Mouse (Mus musculus): ENCODE measurements around the gene Fabp1. TPM values are rescaled to one million over a fixed set of nuclear protein-coding genes. Genes with fewer than 3 reads are reported as not detected.

The Fabp1 gene
- polyA plus RNA-seq, 1 experiment from 2014 or later, result 0.52 TPM

- 42% methylated on average over 1 of the region's 1 CpGs for WGBS
- Histone ChIP-seq H3K4me3 (no peak overlapping the region), H3K4me2 (no peak overlapping the region), H3K9ac (no peak overlapping the region), H3K9me3 (no peaks in the 10 kb centered on the region), H3K36me3 (no peaks in the 10 kb centered on the region), H3K27ac (replicated peaks) (no peak overlapping the region), H3K27me3 (no peaks in the 10 kb centered on the region), H3K4me1 (replicated peaks) (no peaks in the 10 kb centered on the region)
- ATAC-seq (ENCODE audit: low read depth), result no peak
These were observed 10.0 kb upstream of the Fabp1 start for GRCm38 (mm10) chr6:71189578-71189977.

- no peaks in the 10 kb centered on the region for H3K27me3 ChIP-seq
- ATAC-seq (ENCODE audit: low read depth), result no peak
- no peaks in the 10 kb centered on the region for H3K9me3 ChIP-seq
- H3K4me2 ChIP-seq, result no peak overlapping the region
- H3K4me1 ChIP-seq (replicated peaks), result no peaks in the 10 kb centered on the region
- no peaks in the 10 kb centered on the region for H3K36me3 ChIP-seq
- H3K27ac ChIP-seq (replicated peaks), result no peak overlapping the region
- WGBS, result 87% methylated on average over 2 of the region's 2 CpGs
- H3K4me3 ChIP-seq, result no peak overlapping the region
- H3K9ac ChIP-seq, result no peak overlapping the region
These were observed 9.1 kb upstream of the Fabp1 start for GRCm38 (mm10) chr6:71190501-71190900.

DNA sequence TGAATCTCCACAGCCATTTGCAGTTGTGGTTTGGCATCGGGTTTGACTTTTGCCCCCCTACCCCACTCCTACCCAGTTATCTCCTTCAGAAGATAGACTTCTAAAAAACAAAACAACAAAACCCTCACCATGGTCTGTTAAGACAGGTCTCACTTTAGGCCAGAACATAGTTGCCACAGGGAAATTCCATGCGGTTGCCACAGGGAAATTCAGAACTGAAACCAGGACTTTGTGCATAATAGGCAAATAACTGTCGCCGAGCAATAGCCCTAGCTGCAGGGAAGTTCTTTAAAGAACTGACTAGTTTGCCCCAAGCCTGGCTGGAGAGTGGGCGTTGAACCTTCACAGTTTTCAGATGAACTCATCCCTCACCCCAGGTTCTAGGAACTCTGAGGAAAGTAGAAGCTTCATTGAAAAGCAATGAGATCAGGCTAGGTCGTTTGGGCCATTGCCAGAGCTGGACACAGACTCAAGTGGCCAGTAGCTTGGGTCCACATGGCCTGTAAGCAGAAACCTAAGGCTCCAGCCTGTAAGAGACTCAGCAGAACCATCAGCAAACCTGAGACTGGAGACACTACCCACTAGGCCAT lies 6.4 kb upstream of the Fabp1 start:
- H3K36me3 ChIP-seq, result no peaks in the 10 kb centered on the region
- no peaks in the 10 kb centered on the region for H3K9me3 ChIP-seq
- H3K4me1 ChIP-seq (replicated peaks), result no peaks in the 10 kb centered on the region
- WGBS, result 75% methylated on average over 6 of the region's 6 CpGs
- H3K4me2 ChIP-seq, result no peak overlapping the region
- no peaks in the 10 kb centered on the region for H3K27me3 ChIP-seq
- no peak for ATAC-seq (ENCODE audit: low read depth)
- H3K27ac ChIP-seq (replicated peaks), result no peak overlapping the region
- no peak overlapping the region for H3K9ac ChIP-seq
- H3K4me3 ChIP-seq, result no peak overlapping the region

GRCm38 (mm10) chr6:71196107-71196506 lies 3.5 kb upstream of the Fabp1 start:
- Histone ChIP-seq H3K27me3 (no peaks in the 10 kb centered on the region), H3K9ac (no peak overlapping the region), H3K4me1 (replicated peaks) (no peaks in the 10 kb centered on the region), H3K4me2 (no peak overlapping the region), H3K4me3 (no peak overlapping the region), H3K27ac (replicated peaks) (no peak overlapping the region), H3K36me3 (no peaks in the 10 kb centered on the region), H3K9me3 (no peaks in the 10 kb centered on the region)
- no peak for ATAC-seq (ENCODE audit: low read depth)

DNA sequence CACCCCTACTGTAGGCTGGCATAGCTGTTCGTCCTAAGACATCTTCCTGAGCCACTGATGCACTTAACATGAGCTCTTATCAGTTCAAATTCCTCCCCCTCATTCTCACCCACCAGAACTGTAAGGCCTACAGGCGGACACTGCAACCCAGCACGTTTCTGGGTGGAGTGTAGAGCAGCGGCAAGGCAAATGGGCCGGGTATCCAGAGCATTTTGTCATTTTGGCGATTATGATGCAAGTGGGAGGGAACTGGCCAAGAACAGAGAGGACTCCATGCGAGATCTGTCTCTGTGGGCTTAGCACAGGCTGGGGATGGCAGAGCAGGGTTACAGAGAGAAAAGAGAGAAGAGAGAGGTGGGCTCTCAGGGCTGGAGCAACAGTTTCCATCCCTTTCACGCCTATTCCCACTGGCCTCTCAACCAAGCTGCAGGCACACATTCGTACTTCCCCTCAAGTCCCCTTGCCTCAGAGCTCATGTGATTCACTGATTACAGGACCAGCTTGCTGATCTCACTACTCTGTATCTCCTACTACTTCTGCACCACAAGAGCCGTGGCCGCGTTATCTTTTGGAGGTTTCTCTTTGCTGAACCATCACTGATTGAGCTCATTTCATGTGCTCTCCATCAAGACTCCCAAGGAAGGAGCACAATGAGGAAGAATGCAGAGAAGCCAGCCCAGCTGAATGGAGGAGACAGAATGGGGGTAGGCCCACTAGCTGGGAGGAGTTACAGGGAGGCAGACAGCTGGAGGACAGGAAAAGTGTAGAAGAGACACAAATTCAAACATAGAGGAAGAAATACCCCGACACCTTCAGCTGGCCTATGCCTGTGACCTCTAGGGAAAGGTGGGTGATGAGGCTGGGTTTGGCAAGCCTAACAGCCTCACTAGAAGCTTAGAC lies 1.7 kb upstream of the Fabp1 start:
- ATAC-seq (ENCODE audit: low read depth), result no peak
- no peak overlapping the region for H3K4me2 ChIP-seq
- no peak overlapping the region for H3K27ac ChIP-seq (replicated peaks)
- H3K36me3 ChIP-seq, result no peaks in the 10 kb centered on the region
- 87% methylated on average over 13 of the region's 13 CpGs for WGBS
- no peak overlapping the region for H3K4me3 ChIP-seq
- no peak overlapping the region for H3K9ac ChIP-seq
- no peaks in the 10 kb centered on the region for H3K4me1 ChIP-seq (replicated peaks)
- H3K27me3 ChIP-seq, result no peaks in the 10 kb centered on the region
- H3K9me3 ChIP-seq, result no peaks in the 10 kb centered on the region

- Histone ChIP-seq H3K36me3 (no peaks in the 10 kb centered on the region), H3K4me2 (no peak overlapping the region), H3K27me3 (no peaks in the 10 kb centered on the region), H3K9ac (no peak overlapping the region), H3K27ac (replicated peaks) (no peak overlapping the region), H3K4me3 (no peak overlapping the region), H3K9me3 (no peaks in the 10 kb centered on the region), H3K4me1 (replicated peaks) (no peaks in the 10 kb centered on the region)
- WGBS, result 52% methylated on average over 5 of the region's 5 CpGs
- ATAC-seq (ENCODE audit: low read depth), result no peak
These were observed 2.3 kb downstream of the Fabp1 start for GRCm38 (mm10) chr6:71201925-71202324.

DNA sequence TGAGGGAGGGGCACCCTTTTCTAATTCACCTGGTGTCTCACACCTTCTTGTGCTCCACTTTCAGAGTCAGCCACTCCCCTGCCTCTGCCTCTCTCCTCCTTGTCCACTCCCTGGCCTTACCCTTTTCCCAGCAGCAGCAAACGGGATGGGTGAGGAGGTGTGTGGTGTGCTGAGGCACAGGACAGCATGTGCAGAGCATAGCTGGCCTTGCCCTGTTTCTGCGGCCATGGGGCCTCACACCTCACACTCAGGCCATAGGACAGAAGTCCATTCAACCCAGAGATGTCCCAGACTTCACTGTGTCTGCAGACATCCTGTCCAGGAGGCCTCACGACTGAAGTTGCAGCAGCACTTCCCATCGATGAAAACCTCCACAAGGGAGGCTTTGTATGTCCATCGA lies 4.0 kb downstream of the Fabp1 start:
- H3K27ac ChIP-seq (replicated peaks), result no peak overlapping the region
- ATAC-seq (ENCODE audit: low read depth), result no peak
- H3K4me3 ChIP-seq, result no peak overlapping the region
- no peak overlapping the region for H3K9ac ChIP-seq
- 83% methylated on average over 5 of the region's 5 CpGs for WGBS
- H3K36me3 ChIP-seq, result no peaks in the 10 kb centered on the region
- no peaks in the 10 kb centered on the region for H3K9me3 ChIP-seq
- H3K4me1 ChIP-seq (replicated peaks), result no peaks in the 10 kb centered on the region
- H3K27me3 ChIP-seq, result no peaks in the 10 kb centered on the region
- H3K4me2 ChIP-seq, result no peak overlapping the region

- no peak for ATAC-seq (ENCODE audit: low read depth)
- no peak overlapping the region for H3K9ac ChIP-seq
- H3K27me3 ChIP-seq, result no peaks in the 10 kb centered on the region
- H3K9me3 ChIP-seq, result no peaks in the 10 kb centered on the region
- no peaks in the 10 kb centered on the region for H3K36me3 ChIP-seq
- H3K4me3 ChIP-seq, result no peak overlapping the region
- no peak overlapping the region for H3K4me2 ChIP-seq
- H3K27ac ChIP-seq (replicated peaks), result no peak overlapping the region
- 87% methylated on average over 8 of the region's 8 CpGs for WGBS
- H3K4me1 ChIP-seq (replicated peaks), result no peaks in the 10 kb centered on the region
These were observed 4.5 kb downstream of the Fabp1 start for GRCm38 (mm10) chr6:71204166-71204565.

- Histone ChIP-seq H3K27me3 (no peaks in the 10 kb centered on the region), H3K9me3 (no peaks in the 10 kb centered on the region), H3K9ac (no peak overlapping the region), H3K27ac (replicated peaks) (no peak overlapping the region), H3K4me3 (no peak overlapping the region), H3K36me3 (no peaks in the 10 kb centered on the region), H3K4me1 (replicated peaks) (no peaks in the 10 kb centered on the region), H3K4me2 (no peak overlapping the region)
- ATAC-seq (ENCODE audit: low read depth), result no peak
- 81% methylated on average over 2 of the region's 2 CpGs for WGBS
These were observed 9.1 kb downstream of the Fabp1 start for GRCm38 (mm10) chr6:71208691-71209090.

GRCm38 (mm10) chr6:71211917-71212316 lies 12.3 kb downstream of the Fabp1 start:
- ATAC-seq (ENCODE audit: low read depth), result no peak
- Histone ChIP-seq H3K9me3 (no peaks in the 10 kb centered on the region), H3K4me3 (no peak overlapping the region), H3K27ac (replicated peaks) (no peak overlapping the region), H3K4me2 (no peak overlapping the region), H3K36me3 (no peaks in the 10 kb centered on the region), H3K4me1 (replicated peaks) (no peaks in the 10 kb centered on the region), H3K9ac (no peak overlapping the region), H3K27me3 (no peaks in the 10 kb centered on the region)
- 83% methylated on average over 7 of the region's 7 CpGs for WGBS

DNA sequence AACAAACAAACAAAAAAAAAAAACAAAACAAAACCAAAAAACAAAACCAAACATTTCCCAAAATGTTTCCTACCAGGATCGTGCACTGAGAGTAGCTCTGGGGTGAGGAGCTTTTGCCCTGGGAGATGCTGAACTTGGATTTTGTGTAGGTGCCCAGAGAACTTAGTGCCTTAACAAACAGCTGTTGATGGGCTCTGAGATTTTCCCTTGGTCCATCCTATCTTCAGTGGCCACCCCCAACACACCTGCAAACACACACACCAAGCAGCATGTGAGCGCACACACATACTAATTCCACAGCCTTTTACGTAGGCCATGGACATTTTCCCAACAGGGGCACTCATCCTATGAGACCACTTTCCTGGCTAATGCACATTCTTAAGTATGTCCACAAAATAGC lies 12.8 kb downstream of the Fabp1 start:
- Histone ChIP-seq H3K27me3 (no peaks in the 10 kb centered on the region), H3K9me3 (no peaks in the 10 kb centered on the region), H3K4me2 (no peak overlapping the region), H3K4me1 (replicated peaks) (no peaks in the 10 kb centered on the region), H3K36me3 (no peaks in the 10 kb centered on the region), H3K27ac (replicated peaks) (no peak overlapping the region), H3K9ac (no peak overlapping the region), H3K4me3 (no peak overlapping the region)
- no peak for ATAC-seq (ENCODE audit: low read depth)
- WGBS, result 94% methylated on average over 3 of the region's 3 CpGs

- no peak overlapping the region for H3K27ac ChIP-seq (replicated peaks)
- H3K27me3 ChIP-seq, result no peaks in the 10 kb centered on the region
- ATAC-seq (ENCODE audit: low read depth), result no peak
- H3K9me3 ChIP-seq, result no peaks in the 10 kb centered on the region
- no peak overlapping the region for H3K4me3 ChIP-seq
- H3K36me3 ChIP-seq, result no peaks in the 10 kb centered on the region
- H3K4me1 ChIP-seq (replicated peaks), result no peaks in the 10 kb centered on the region
- no peak overlapping the region for H3K4me2 ChIP-seq
- 84% methylated on average over 4 of the region's 4 CpGs for WGBS
- no peak overlapping the region for H3K9ac ChIP-seq
These were observed 21.9 kb downstream of the Fabp1 start for GRCm38 (mm10) chr6:71221501-71221900.
